Mouse (Mus musculus) hindlimb bud, embryonic 11.5 days (tissue): ENCODE results near the gene Vwde.

ENCODE experiments used
- DNase-seq: peaks from one replicate; pipeline ENCODE4 v3.0.0-alpha.2; 2012; ENCODE audit warnings: low read depth, low spot score; ENCODE audit errors: extremely low spot score

Vwde gene

GRCm38 (mm10) chr6:13224596-13225227 is at the start of gene Vwde:
Gene Vwde (minus strand): TSS chr6:13224965.
- no peak for DNase-seq

DNA sequence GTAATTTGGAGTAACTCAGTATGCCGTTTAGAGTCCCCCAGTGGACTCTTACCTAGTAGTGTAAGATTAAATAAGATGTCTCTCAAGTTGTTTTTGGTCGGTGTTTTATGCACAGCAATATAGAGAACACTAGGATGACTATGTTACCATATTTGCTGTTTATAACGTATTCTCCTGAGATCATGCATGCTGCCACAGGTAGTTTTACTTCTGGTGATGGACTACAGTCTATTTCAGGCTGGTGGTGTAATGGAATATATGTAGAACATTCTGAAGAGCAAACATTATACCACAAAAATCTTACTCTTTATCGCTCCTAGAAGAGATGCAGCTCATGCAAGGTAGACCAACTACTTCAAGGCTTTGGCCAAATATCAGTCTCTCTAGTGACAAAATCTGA is 30.6 kb upstream of the Vwde start:
- no peak for DNase-seq

DNA sequence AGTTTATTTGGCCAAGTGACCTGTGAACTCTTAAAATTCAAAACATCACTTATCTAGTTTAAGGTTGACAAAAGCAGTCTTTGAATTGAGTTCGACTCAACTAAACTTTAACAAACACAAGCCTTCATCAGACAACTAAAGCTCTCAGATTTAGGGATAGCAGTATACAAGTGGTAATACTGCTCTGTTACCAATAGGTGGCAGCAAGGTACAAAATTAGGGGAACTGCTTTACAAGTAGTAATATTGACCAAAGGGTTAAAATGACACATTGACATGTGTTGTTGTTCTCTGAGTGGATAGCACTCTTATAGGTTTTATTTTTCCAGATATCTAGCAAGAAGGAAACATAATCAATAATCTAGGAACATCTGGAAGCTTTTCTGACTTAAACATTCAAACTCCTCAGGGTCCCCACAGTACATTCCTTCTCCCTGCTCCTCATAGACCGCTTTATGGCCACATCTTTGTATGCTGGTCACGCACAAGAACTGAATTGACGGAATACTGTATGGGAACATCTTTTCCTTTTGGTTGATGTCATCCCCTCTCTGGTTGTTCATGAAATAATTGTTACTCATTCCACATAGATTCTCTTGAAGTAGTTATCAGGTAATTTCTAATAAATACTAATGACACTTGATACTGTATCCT is 23.7 kb upstream of the Vwde start:
- DNase-seq, result peak; percentile 3

DNA sequence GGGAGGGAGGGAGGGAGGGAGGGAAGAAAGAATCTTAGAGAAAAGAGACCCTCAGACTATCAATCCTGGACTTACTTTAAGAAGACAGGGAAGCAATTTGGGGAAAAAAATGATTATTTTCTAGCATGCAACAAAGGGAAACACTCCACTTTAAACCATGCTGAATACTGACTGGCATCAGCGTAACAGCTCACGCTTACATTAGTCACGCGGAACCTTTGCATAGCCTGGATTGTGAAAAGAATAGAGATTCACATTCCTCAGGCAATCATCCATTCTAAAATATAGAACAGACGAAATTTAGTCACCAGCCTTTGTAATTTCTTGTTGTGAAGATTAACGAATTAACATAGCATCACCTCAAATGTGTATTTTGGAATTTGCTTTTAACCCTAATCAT is 18.6 kb downstream of the Vwde start:
- no peak for DNase-seq

DNA sequence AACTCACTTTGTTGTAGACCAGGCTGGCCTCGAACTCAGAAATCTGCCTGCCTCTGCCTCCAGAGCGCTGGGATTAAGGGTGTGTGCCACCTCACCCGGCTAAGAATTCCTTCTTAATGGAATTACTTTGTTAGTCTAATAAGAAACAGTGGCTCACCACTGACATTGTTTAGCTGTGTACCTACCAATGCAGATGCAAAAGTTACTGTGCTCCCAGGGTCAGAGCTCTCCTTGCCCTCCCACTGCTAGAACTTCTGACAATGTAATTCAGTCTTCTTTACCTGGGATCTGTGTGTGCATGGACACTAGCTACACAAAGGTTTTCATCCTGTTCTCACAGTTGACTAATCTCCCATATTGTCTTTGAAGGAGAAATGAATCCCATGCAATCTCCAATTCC is 27.3 kb downstream of the Vwde start:
- DNase-seq, result no peak

GRCm38 (mm10) chr6:13186836-13187235 is 37.9 kb downstream of the Vwde start:
- DNase-seq, result no peak

- no peak for DNase-seq
These were observed 44.7 kb downstream of the Vwde start for GRCm38 (mm10) chr6:13180061-13180460.

GRCm38 (mm10) chr6:13169459-13170150 is 55.2 kb downstream of the Vwde start:
- DNase-seq, result no peak

- DNase-seq, result no peak
These were observed 58.4 kb downstream of the Vwde start for GRCm38 (mm10) chr6:13166240-13166937.

GRCm38 (mm10) chr6:13159437-13159836 is 65.3 kb downstream of the Vwde start:
- no peak for DNase-seq

GRCm38 (mm10) chr6:13153888-13154697 is 70.7 kb downstream of the Vwde start:
- DNase-seq, result no peak

DNA sequence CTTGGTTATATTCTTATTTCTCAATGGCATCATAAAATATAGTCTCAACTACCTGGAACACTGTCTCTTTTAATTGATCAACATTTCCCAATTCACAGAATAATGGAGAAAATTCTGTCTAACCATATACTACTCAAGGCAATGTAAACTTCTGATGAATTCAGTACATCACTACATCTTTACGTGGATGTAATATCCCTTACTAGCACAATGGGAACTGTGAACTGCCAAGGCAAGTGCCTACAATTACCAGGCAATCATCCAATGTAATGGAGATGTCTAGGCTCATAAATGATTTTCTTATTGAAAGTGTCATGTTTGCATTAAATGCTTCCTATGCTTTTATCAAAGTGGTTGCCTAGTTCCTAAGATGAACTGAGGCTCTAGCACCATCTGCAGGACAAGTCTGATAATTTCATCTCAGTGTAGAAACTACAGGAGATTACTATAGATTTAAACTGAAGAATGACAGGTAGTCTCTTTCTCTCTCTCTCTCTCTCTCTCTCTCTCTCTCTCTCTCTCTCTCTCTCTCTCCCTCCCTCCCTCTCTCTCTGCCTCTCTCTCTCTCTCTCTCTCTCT is 72.6 kb downstream of the Vwde start:
- peak; percentile 18 for DNase-seq

- no peak for DNase-seq
These were observed 87.5 kb downstream of the Vwde start for GRCm38 (mm10) chr6:13137255-13137654.

DNA sequence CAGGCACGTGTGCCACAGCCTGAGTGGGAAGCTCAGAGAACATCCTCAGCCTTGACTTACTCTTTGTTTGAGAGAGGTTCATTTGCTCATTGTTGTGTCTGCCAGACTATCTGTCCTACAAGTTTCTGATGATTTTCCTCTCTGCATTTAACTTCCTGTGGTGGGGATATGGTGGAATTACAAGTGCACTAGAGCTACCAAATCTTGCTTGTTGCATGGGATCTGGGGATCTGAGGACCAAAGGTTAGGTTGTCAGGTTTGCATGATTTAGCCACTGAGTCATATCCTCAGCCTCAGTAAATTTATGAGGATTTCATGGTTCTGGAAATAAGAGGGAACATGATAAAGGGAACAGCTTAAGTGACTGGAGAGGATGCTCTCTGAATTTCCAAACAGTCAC is 116.1 kb downstream of the Vwde start:
- DNase-seq, result no peak
